Mouse (Mus musculus): ENCODE data around the gene Arid2.
A peak's percentile ranks its signal among the peaks of the same experiment; 100 is the strongest.
"Not testable (repeated sequence)": the region's sequence is repeated elsewhere in the genome, so short reads cannot be mapped to it uniquely, and the experiment has no call there.

Gene Arid2

GRCm38 (mm10) chr15:96287369-96287975, at the start of gene Arid2:
Gene Arid2, plus strand, starts transcription at chr15:96287518.
- DNase-seq, result peak; percentile 75

GRCm38 (mm10) chr15:96238071-96238470, 49.2 kb upstream of the Arid2 start:
- DNase-seq, result no peak

DNA sequence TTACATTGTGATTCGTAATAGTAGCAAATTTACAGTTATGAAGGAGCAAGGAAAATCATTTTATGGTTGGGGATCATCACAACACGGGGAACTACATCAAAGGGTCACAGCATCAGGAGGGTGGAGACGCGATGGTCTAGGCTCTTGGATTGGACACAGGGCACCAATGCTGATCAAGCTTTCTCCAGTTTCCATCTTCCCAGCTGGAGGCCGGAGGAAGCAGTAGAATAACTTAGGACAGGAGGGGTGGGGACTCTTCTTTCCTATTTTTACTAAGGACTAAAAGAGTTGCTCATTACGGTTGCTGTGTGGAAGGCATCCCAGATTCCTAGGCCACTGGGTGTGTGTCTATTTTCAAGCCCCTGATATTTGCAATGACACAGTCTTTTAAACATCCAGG, 43.1 kb upstream of the Arid2 start:
- DNase-seq, result no peak

DNA sequence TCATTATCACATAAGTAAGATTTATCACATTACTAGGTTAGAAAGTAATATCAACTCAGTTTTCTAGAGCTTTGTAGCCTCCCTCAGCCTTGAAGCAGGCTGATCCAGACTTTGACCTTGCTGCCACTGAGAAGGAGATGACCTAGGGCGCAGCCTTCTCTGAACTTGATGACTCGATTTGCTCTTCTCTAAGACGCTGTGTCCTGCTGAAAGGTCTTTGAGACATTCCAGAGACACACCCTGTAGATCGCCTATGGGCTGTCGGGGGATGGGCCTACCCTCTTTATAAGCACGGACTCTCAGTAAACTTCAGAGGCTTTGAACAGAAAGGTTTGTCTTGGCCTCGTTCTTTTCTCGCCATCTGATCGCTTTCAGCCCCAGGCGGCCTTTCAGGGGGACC, 42.6 kb upstream of the Arid2 start:
- not testable (repeated sequence) for DNase-seq

GRCm38 (mm10) chr15:96253827-96254226, 33.5 kb upstream of the Arid2 start:
- no peak for DNase-seq

DNA sequence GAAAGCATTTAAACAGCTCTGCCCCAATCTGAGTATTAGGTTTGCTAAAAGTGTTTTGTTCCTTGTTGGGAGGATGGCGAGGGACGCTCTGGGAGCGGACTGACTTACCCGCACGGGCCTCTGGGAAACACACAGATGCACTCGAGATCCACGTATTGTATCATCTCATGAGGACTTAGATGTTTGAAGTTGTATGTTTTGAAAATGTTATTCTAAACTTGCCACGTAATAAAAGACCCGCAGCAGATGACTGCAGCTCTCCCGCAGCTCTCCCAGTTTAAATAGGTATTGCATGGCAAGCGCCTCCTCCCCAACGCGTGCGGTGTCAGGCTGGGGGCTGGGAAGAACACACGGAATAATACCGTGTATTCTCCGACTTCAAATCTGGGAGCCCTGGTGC, 33.0 kb upstream of the Arid2 start:
- no peak for DNase-seq

GRCm38 (mm10) chr15:96257781-96258180, 29.5 kb upstream of the Arid2 start:
- DNase-seq, result no peak

DNA sequence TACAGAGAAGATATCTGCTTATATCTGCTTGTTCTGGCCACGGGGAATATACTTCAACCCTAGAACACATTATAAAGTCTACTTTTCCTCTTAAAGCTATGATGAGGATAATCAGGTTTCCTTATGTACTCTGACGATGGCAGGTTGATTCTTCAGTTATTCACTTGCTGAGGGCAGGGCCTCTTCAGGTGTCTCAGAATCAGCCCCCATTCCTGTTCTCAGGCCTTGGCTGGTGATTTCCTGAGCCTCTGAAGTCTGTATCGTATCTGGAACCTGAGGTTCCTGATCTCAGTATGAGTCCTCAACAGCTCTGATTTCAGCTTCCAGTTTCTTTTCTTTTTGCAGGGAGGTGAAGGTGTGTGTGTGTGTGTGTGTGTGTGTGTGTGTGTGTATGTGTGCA, 22.7 kb upstream of the Arid2 start:
- DNase-seq, result no peak

DNA sequence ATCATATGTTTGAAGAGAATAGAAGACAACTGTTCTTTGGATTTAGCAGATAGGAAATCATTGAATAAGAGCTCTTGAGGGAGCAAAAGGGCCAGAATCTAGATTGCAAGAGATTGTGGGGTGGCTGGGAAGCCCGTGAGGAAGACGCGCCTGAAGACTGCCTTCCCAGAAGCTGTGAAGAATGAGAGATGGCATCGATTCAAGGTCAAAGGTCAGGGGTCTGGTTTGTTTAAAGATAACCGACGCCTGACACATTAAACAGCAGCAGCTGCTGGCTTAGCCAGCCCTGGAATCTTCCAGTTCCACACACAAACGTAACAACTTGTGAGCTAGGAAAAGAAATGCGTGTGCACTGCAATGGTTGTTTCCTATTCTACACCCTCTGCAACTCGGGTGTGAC, 19.4 kb upstream of the Arid2 start:
- no peak for DNase-seq

GRCm38 (mm10) chr15:96268610-96269009, 18.7 kb upstream of the Arid2 start:
- DNase-seq, result no peak

- DNase-seq, result no peak
Measured at GRCm38 (mm10) chr15:96269402-96269801, 17.9 kb upstream of the Arid2 start.

GRCm38 (mm10) chr15:96270272-96270880, 16.9 kb upstream of the Arid2 start:
- no peak for DNase-seq

GRCm38 (mm10) chr15:96272356-96272755, 15.0 kb upstream of the Arid2 start:
- no peak for DNase-seq

DNA sequence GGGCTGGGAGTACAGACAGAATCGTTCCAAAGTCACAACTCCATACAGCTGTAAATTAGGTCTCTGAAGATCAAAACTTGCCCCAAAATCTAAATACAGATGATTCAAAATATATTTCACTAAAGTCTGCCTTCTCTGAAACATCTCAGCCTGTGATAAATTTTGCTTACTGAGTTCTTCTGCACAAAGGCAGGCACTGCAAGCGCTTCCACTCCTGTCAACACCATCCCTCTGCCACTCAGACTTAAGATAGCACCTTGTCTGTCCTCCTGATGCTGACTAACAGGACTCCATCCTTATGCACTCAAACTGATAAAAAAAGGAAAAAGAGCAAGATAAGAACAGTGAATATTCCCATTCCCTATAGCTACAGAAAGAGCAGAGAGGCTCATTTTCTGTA, 13.0 kb upstream of the Arid2 start:
- DNase-seq, result no peak

DNA sequence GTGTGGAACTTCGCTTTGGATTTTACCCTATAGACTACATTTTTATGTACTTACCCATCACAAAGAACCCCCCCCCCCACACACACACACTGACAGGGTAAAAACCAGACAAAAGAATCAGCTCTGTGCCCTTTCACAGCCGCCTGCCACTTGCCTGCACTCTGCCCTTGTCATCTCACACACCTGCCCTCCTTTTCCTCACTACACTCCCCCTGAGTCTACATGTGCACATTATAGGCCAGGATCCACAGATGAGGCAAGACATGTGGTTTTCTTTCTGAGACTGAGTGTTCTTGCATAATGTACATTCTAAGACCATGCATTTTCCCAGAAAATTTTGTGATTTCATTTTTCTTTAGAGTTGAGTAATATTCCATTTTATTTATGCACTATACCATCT, 12.1 kb upstream of the Arid2 start:
- DNase-seq, result no peak

DNA sequence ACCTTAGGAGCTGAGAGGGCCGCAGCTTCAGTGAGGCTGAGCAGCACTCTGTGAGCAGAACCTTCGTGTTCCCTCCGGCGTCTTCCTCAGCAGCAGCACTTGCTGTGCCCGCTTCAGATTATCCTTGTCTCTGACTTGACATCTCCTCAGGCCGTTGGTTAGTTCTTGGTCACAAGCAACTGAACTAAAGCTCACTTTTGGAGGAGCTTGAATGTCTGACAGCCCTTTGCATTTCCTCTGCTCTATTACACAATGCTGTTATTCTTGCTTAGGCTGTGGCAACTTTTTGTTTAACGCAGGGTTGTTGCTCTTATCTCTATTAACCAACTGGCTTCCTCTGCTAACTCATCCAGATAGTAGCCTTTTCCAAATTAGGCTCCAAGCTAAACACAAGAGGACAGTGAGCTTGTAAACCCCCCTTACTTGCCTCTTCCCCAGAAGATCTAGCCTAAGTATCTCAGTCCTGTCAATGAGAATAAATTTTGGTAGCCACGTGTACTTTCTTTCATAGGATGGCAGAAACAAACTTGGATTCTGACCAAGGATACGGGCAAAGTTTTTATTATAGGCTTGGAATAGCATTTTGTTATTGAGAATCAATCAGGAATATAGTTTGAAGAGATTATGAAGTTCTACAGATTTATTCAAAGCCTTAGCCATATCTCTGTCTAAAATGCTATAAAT, 11.4 kb upstream of the Arid2 start:
- no peak for DNase-seq

DNA sequence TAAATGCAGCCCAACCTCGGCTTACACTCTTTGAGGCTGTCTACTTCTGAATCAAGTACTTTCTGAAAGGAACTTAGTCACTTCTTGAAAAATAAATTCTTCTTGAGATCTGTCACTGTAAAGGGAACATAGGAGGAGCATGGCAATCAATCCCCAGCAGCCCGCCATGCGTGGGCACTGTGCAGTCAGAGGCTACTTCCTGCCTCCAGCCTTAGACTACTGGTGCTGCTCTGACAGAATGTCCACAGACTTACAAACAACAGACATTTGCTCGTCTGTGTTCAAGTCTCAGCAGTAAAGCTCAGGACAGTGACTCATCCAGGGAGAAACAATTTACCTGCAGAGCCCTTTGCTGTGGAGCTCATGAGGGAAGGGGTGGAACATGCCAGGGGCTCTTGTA, 10.3 kb upstream of the Arid2 start:
- no peak for DNase-seq

DNA sequence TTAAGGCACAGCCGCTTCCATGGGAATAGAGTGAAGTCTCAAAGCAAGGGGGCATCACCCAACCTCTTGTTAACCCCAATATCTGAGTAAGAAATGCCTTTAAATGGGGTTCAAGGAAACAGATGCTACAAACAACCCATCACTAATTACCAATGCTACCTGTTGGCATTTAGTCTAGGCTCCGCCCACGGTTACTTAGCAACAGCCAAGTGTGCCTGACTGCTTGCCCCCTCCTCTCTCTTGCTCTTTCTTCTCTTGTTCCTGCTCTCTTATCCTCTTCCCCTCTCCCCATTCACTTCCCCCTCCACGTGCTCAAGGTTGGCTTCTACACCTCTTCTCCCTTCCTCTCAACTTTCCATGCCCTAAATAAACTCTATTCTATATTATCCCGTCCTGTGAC, 6.1 kb upstream of the Arid2 start:
- DNase-seq, result no peak

DNA sequence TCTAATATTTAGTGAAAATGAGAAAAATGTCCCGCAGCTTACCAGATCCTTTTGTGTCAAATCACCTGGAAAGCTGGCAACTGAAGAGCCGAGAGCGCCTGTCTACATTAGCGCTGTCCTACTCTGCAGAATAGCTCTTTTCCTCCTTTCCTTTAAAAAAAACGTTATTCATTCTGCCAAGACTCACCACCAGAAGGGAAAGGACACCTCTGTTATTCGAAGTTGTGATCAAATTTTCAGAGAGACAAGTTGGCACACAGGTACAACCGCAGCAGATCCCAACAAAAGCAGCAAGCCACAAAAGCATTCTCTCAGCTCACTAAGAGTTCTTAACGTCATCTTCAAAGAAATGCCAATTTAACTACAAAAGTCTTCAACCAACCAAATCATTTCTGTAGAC, 4.2 kb upstream of the Arid2 start:
- peak; percentile 42 for DNase-seq

- DNase-seq, result peak; percentile 66
Measured at GRCm38 (mm10) chr15:96283920-96284431, 3.3 kb upstream of the Arid2 start.

GRCm38 (mm10) chr15:96284711-96285322, 2.5 kb upstream of the Arid2 start:
- peak; percentile 64 for DNase-seq

- peak; percentile 89 for DNase-seq
Measured at GRCm38 (mm10) chr15:96285323-96286014, 1.8 kb upstream of the Arid2 start.

Measured in cerebellum, adult 9-10 months (tissue).